Mouse (Mus musculus) embryonic stem cell, embryonic (primary cell): ENCODE results near the gene Alpk3.

Source experiments
- CTCF ChIA-PET, 4 experiments: fragments of 300-600 bp in 2 of 4; fragments of 350-600 bp in 2 of 4; sonication (Branson Sonifier 250); formaldehyde crosslinking; loops; one replicate each; lab custom pipeline; 2022; ENCODE audit warnings: inconsistent platforms in 2 of 4; lab: Charles Lee
- POLR2A ChIA-PET, 4 experiments: fragments of 300-600 bp in 2 of 4; fragments of 350-600 bp in 2 of 4; sonication (Branson Sonifier 250); formaldehyde crosslinking; loops; one replicate each; lab custom pipeline; 2022; ENCODE audit warnings: antibody characterized with exemption in 4 of 4, inconsistent platforms in 1 of 4; lab: Charles Lee

The Alpk3 gene

GRCm38 (mm10) chr7:81059388-81059787, 2.0 kb downstream of the Alpk3 start:
- POLR2A ChIA-PET: interaction anchor here (0.6 to 8.4 kb wide), 47 partner anchors 11 to 314 kb away, joined by 3 to 82 read pairs (median 5); partner anchors contain the start of genes Sec11a (in 2 of the 4), Nmb (in 1 of the 4), Pde8a (in 1 of the 4) and Wdr73 (in 1 of the 4)
- CTCF ChIA-PET: interaction anchor here in 3 of 4 experiments (0.5 to 3.3 kb wide), 7 partner anchors 170 to 513 kb away, joined by 3 to 20 read pairs (median 7); no protein-coding TSS in a partner anchor

- CTCF ChIA-PET: interaction anchor here (0.5 to 3.3 kb wide), 25 partner anchors 10 to 683 kb away, joined by 3 to 20 read pairs (median 3); no protein-coding TSS in a partner anchor
- POLR2A ChIA-PET: interaction anchor here in 3 of 4 experiments (0.7 to 8.4 kb wide), 28 partner anchors 10 to 208 kb away, joined by 3 to 82 read pairs (median 4); partner anchors contain the start of genes Nmb (in 2 of the 3), Sec11a (in 1 of the 3), Wdr73 (in 1 of the 3) and Zscan2 (in 1 of the 3)
Measured at GRCm38 (mm10) chr7:81060908-81061307, 3.5 kb downstream of the Alpk3 start.

- CTCF ChIA-PET: interaction anchor here (0.6 to 3.3 kb wide), 5 partner anchors 61 to 486 kb away, joined by 3 to 20 read pairs (median 16); no protein-coding TSS in a partner anchor
Measured at GRCm38 (mm10) chr7:81061936-81062335, 4.5 kb downstream of the Alpk3 start.

GRCm38 (mm10) chr7:81063332-81063731, 5.9 kb downstream of the Alpk3 start:
- POLR2A ChIA-PET: interaction anchor here (0.5 to 8.4 kb wide), 104 partner anchors 9 to 660 kb away, joined by 3 to 82 read pairs (median 5); partner anchors contain the start of genes Sec11a (in 3 of the 4), Nmb (in 2 of the 4), Wdr73 (in 2 of the 4) and Rps17 (in 1 of the 4)
- CTCF ChIA-PET: interaction anchor here in 3 of 4 experiments (0.6 to 3.0 kb wide), 10 partner anchors 92 to 639 kb away, joined by 3 to 9 read pairs (median 3); partner anchors contain the start of gene Sec11a (in 2 of the 3)

More at GRCm38 (mm10) chr7:81061936-81062335, 4.5 kb downstream of the Alpk3 start:
- POLR2A ChIA-PET: interaction anchor here in 3 of 4 experiments (0.5 to 8.4 kb wide), 24 partner anchors 8 to 643 kb away, joined by 3 to 82 read pairs (median 7); partner anchors contain the start of genes Sec11a (in 1 of the 3) and Zfp592 (in 1 of the 3)

GRCm38 (mm10) chr7:81066714-81067113, 9.3 kb downstream of the Alpk3 start:
- ChIA-PET CTCF (no interaction called here), POLR2A (interaction anchor here in 2 of 4 experiments (0.9 to 1.8 kb wide), 11 partner anchors 9 to 223 kb away, joined by 3 to 12 read pairs (median 5); partner anchors contain the start of gene Zscan2 (in 1 of the 2))

GRCm38 (mm10) chr7:81072463-81072862, 15.1 kb downstream of the Alpk3 start:
- POLR2A ChIA-PET: interaction anchor here in 1 of 4 experiments (1.1 to 3.9 kb wide), 3 partner anchors 9 to 28 kb away, joined by 3 to 20 read pairs (median 3); no protein-coding TSS in a partner anchor
- CTCF ChIA-PET: interaction anchor here in 2 of 4 experiments (0.7 to 2.9 kb wide), 2 partner anchors 82 to 83 kb away, joined by 3 to 14 read pairs; no protein-coding TSS in a partner anchor

- ChIA-PET CTCF (interaction anchor here (0.6 to 2.9 kb wide), 8 partner anchors 8 to 517 kb away, joined by 3 to 14 read pairs (median 3); no protein-coding TSS in a partner anchor), POLR2A (interaction anchor here (0.6 to 3.9 kb wide), 14 partner anchors 10 to 553 kb away, joined by 3 to 20 read pairs (median 3); no protein-coding TSS in a partner anchor)
Measured at GRCm38 (mm10) chr7:81073273-81073672, 15.9 kb downstream of the Alpk3 start.

GRCm38 (mm10) chr7:81074546-81074945, 17.1 kb downstream of the Alpk3 start:
- ChIA-PET POLR2A (interaction anchor here (0.7 to 4.4 kb wide), 24 partner anchors 7 to 264 kb away, joined by 3 to 24 read pairs (median 4); no protein-coding TSS in a partner anchor), CTCF (interaction anchor here in 1 of 4 experiments (0.6 to 2.9 kb wide), 4 partner anchors 60 to 248 kb away, joined by 3 to 14 read pairs (median 4); no protein-coding TSS in a partner anchor)

- CTCF ChIA-PET: interaction anchor here (0.6 to 2.9 kb wide), 7 partner anchors 14 to 218 kb away, joined by 3 to 14 read pairs (median 4); no protein-coding TSS in a partner anchor
- POLR2A ChIA-PET: interaction anchor here (0.7 to 4.4 kb wide), 26 partner anchors 8 to 218 kb away, joined by 3 to 24 read pairs (median 4); no protein-coding TSS in a partner anchor
Measured at GRCm38 (mm10) chr7:81075299-81075698, 17.9 kb downstream of the Alpk3 start.

GRCm38 (mm10) chr7:81075732-81076131, 18.3 kb downstream of the Alpk3 start:
- ChIA-PET POLR2A (interaction anchor here in 3 of 4 experiments (1.0 to 4.4 kb wide), 21 partner anchors 9 to 219 kb away, joined by 3 to 24 read pairs (median 5); no protein-coding TSS in a partner anchor), CTCF (interaction anchor here in 2 of 4 experiments (0.6 to 2.8 kb wide), 5 partner anchors 17 to 219 kb away, joined by 3 to 7 read pairs (median 3); no protein-coding TSS in a partner anchor)

GRCm38 (mm10) chr7:81077009-81077408, 19.6 kb downstream of the Alpk3 start:
- ChIA-PET POLR2A (interaction anchor here in 3 of 4 experiments (0.7 to 4.4 kb wide), 18 partner anchors 9 to 135 kb away, joined by 3 to 24 read pairs (median 5); partner anchors contain the start of gene Alpk3 (in 2 of the 3)), CTCF (interaction anchor here in 1 of 4 experiments (0.6 to 2.8 kb wide), 3 partner anchors 78 to 220 kb away, joined by 3 to 7 read pairs (median 4); no protein-coding TSS in a partner anchor)

- ChIA-PET POLR2A (interaction anchor here (0.5 to 3.6 kb wide), 8 partner anchors 15 to 261 kb away, joined by 3 to 19 read pairs (median 3); partner anchors contain the start of gene Alpk3 (in 1 of the 4)), CTCF (interaction anchor here in 2 of 4 experiments (0.6 to 1.3 kb wide), 2 partner anchors 11 to 77 kb away, joined by 3 read pairs; no protein-coding TSS in a partner anchor)
Measured at GRCm38 (mm10) chr7:81078740-81079139, 21.3 kb downstream of the Alpk3 start.

GRCm38 (mm10) chr7:81093420-81093965, 36.1 kb downstream of the Alpk3 start:
- POLR2A ChIA-PET: interaction anchor here (0.6 to 4.5 kb wide), 46 partner anchors 8 to 394 kb away, joined by 3 to 38 read pairs (median 5); partner anchors contain the start of genes Rps17 (in 1 of the 4), Sec11a (in 1 of the 4), Slc28a1 (in 1 of the 4) and Wdr73 (in 1 of the 4)
- CTCF ChIA-PET: interaction anchor here in 3 of 4 experiments (0.7 to 2.1 kb wide), 5 partner anchors 17 to 90 kb away, joined by 3 to 6 read pairs (median 3); no protein-coding TSS in a partner anchor

GRCm38 (mm10) chr7:81094104-81094757, 36.8 kb downstream of the Alpk3 start:
- POLR2A ChIA-PET: interaction anchor here (0.6 to 4.5 kb wide), 71 partner anchors 8 to 394 kb away, joined by 3 to 38 read pairs (median 4); partner anchors contain the start of genes Wdr73 (in 2 of the 4), Alpk3 (in 1 of the 4), Rps17 (in 1 of the 4) and Sec11a (in 1 of the 4)
- CTCF ChIA-PET: interaction anchor here in 3 of 4 experiments (0.6 to 2.1 kb wide), 7 partner anchors 17 to 220 kb away, joined by 3 to 6 read pairs (median 3); no protein-coding TSS in a partner anchor

GRCm38 (mm10) chr7:81100341-81100740, 42.9 kb downstream of the Alpk3 start:
- ChIA-PET CTCF (interaction anchor here in 3 of 4 experiments (0.5 to 1.4 kb wide), 5 partner anchors 12 to 315 kb away, joined by 3 to 5 read pairs (median 3); no protein-coding TSS in a partner anchor), POLR2A (interaction anchor here (0.6 to 3.5 kb wide), 20 partner anchors 8 to 478 kb away, joined by 3 to 25 read pairs (median 4); partner anchors contain the start of gene Zscan2 (in 2 of the 4))

- ChIA-PET CTCF (interaction anchor here in 1 of 4 experiments (0.6 kb wide), 1 partner anchor 468 kb away, joined by 6 read pairs; no protein-coding TSS in a partner anchor), POLR2A (interaction anchor here in 3 of 4 experiments (0.6 to 5.7 kb wide), 14 partner anchors 8 to 273 kb away, joined by 3 to 38 read pairs (median 4); partner anchors contain the start of gene Slc28a1 (in 1 of the 3))
Measured at GRCm38 (mm10) chr7:81102854-81103253, 45.5 kb downstream of the Alpk3 start.
